Mouse (Mus musculus) neural tube, embryonic 11.5 days (tissue): ENCODE results near the gene Grk2. TPM values are rescaled to one million over a fixed set of nuclear protein-coding genes. Genes with fewer than 3 reads are reported as not detected.

Source experiments
- ATAC-seq: fragments of 200-750 bp; cut with Nextera tagmentation; 2 replicates; pipeline ENCODE4 v1.8.0; 2017; ENCODE audit warnings: moderate number of reproducible peaks, mild to moderate bottlenecking, moderate TSS enrichment, moderate library complexity; ENCODE audit not compliant: insufficient read depth, low FRiP score, low TSS enrichment
- DNase-seq: peaks from one replicate; pipeline ENCODE4 v3.0.0-alpha.2; 2015; ENCODE audit warnings: low spot score
- H3K27ac ChIP-seq: fragments of 300-500 bp; sonication (generic); 2 replicates; pipeline ENCODE4 v1.5.1; 2014; ENCODE audit warnings: low read depth, mild to moderate bottlenecking, low read length
- H3K27me3 ChIP-seq: fragments of 300-500 bp; sonication (generic); 2 replicates; pipeline ENCODE4 v1.6.1; 2014; ENCODE audit warnings: mild to moderate bottlenecking, low read length, mixed read lengths; ENCODE audit not compliant: control insufficient read depth, insufficient read depth
- H3K36me3 ChIP-seq: fragments of 300-500 bp; sonication (generic); 2 replicates; pipeline ENCODE4 v1.6.1; 2014; ENCODE audit warnings: mild to moderate bottlenecking, low read length, moderate library complexity, mixed read lengths; ENCODE audit not compliant: control insufficient read depth, insufficient read depth
- H3K4me1 ChIP-seq: fragments of 300-500 bp; sonication (generic); 2 replicates; pipeline ENCODE4 v1.6.1; 2014; ENCODE audit warnings: low read length, mixed read lengths; ENCODE audit not compliant: control insufficient read depth, insufficient read depth
- H3K4me2 ChIP-seq: fragments of 300-500 bp; sonication (generic); 2 replicates; pipeline ENCODE4 v1.6.1; 2014; ENCODE audit warnings: low read depth, mild to moderate bottlenecking, moderate library complexity
- H3K4me3 ChIP-seq: fragments of 300-500 bp; sonication (generic); 2 replicates; pipeline ENCODE4 v1.5.1; 2014; ENCODE audit warnings: low read depth, low read length
- H3K9ac ChIP-seq: fragments of 300-500 bp; sonication (generic); 2 replicates; pipeline ENCODE4 v1.6.1; 2014; ENCODE audit warnings: mild to moderate bottlenecking, low read length
- H3K9me3 ChIP-seq: fragments of 300-500 bp; sonication (generic); 2 replicates; pipeline ENCODE4 v1.6.1; 2016; ENCODE audit warnings: low read length; ENCODE audit not compliant: control insufficient read depth
- WGBS: fragments of 180-500 bp; shearing (Covaris S2); extraction: QIAGEN DNeasy Blood & Tissue Kit; methylation state at CpG from one replicate; pipeline ENCODE4 v1.1.7; 2014; 5-methylcytosine and 5-hydroxymethylcytosine counted together
- polyA plus RNA-seq: library from polyadenylated mRNA; unstranded; fragments of >200 nt; fragmentation: Nextera tagmentation; extraction: Ambion mirVana; gene quantifications from 2 replicates; pipeline ENCODE4 v1.2.1, GENCODE M21; 2014

Gene Grk2
- polyA plus RNA-seq, 1 experiment from 2014 or later = 19.0 TPM

GRCm38 (mm10) chr19:4309302-4309701 is 3.3 kb upstream of the Grk2 start:
- H3K36me3 ChIP-seq = no peaks in the 10 kb centered on the region
- no peak overlapping the region for H3K27ac ChIP-seq
- ATAC-seq (no peak), DNase-seq (no peak)
- peaks cover 11% of the 10 kb centered on the region for H3K4me1 ChIP-seq
- WGBS = 90% methylated on average over 4 of the region's 4 CpGs
- H3K4me2 ChIP-seq = no peak overlapping the region
- no peaks in the 10 kb centered on the region for H3K9me3 ChIP-seq
- no peak overlapping the region for H3K4me3 ChIP-seq
- H3K9ac ChIP-seq = no peak overlapping the region
- H3K27me3 ChIP-seq = no peaks in the 10 kb centered on the region

- Histone ChIP-seq H3K36me3 (no peaks in the 10 kb centered on the region), H3K27ac (peak overlapping the region; percentile 67), H3K27me3 (no peaks in the 10 kb centered on the region), H3K9me3 (no peaks in the 10 kb centered on the region), H3K4me3 (peak overlapping the region; percentile 72), H3K4me2 (peak overlapping the region; percentile 94), H3K4me1 (peaks cover 28% of the 10 kb centered on the region), H3K9ac (peak overlapping the region; percentile 77)
- ATAC-seq (peak; percentile 69), DNase-seq (peak; percentile 65)
- under 1% methylated on average over 32 of the region's 68 CpGs for WGBS
Observed at GRCm38 (mm10) chr19:4305491-4306189, 382 bp downstream of the Grk2 start.

GRCm38 (mm10) chr19:4304871-4305321 is 1.1 kb downstream of the Grk2 start:
- Histone ChIP-seq H3K9ac (peak overlapping the region; percentile 77), H3K27me3 (no peaks in the 10 kb centered on the region), H3K9me3 (no peaks in the 10 kb centered on the region), H3K4me2 (peak overlapping the region; percentile 94), H3K36me3 (no peaks in the 10 kb centered on the region), H3K4me3 (peak overlapping the region; percentile 72), H3K27ac (no peak overlapping the region), H3K4me1 (peaks cover 31% of the 10 kb centered on the region)
- WGBS = 71% methylated on average over 4 of the region's 4 CpGs
- DNase-seq (no peak), ATAC-seq (no peak)

- Histone ChIP-seq H3K36me3 (no peaks in the 10 kb centered on the region), H3K27me3 (no peaks in the 10 kb centered on the region), H3K9me3 (no peaks in the 10 kb centered on the region), H3K9ac (no peak overlapping the region; the same call in 1 of the 2 replicates), H3K27ac (no peak overlapping the region), H3K4me3 (peak overlapping the region; percentile 72; the same call in 1 of the 2 replicates), H3K4me2 (peak overlapping the region; percentile 94), H3K4me1 (peaks cover 31% of the 10 kb centered on the region)
- WGBS = 77% methylated on average over 5 of the region's 5 CpGs
- ATAC-seq = no peak
- no peak for DNase-seq
Observed at GRCm38 (mm10) chr19:4304251-4304821, 1.7 kb downstream of the Grk2 start.

GRCm38 (mm10) chr19:4303640-4303995 is 2.4 kb downstream of the Grk2 start:
- H3K36me3 ChIP-seq = no peaks in the 10 kb centered on the region
- no peaks in the 10 kb centered on the region for H3K9me3 ChIP-seq
- no peak for ATAC-seq
- no peak overlapping the region for H3K27ac ChIP-seq
- no peak overlapping the region for H3K4me3 ChIP-seq
- no peak overlapping the region for H3K9ac ChIP-seq
- no peak overlapping the region for H3K4me2 ChIP-seq
- no peak for DNase-seq
- WGBS = 92% methylated on average over 5 of the region's 5 CpGs
- no peaks in the 10 kb centered on the region for H3K27me3 ChIP-seq
- H3K4me1 ChIP-seq = peaks cover 31% of the 10 kb centered on the region

- Histone ChIP-seq H3K4me1 (peaks cover 31% of the 10 kb centered on the region), H3K27me3 (no peaks in the 10 kb centered on the region), H3K4me2 (no peak overlapping the region), H3K4me3 (no peak overlapping the region), H3K9me3 (no peaks in the 10 kb centered on the region), H3K27ac (no peak overlapping the region), H3K9ac (no peak overlapping the region), H3K36me3 (no peaks in the 10 kb centered on the region)
- DNase-seq (no peak), ATAC-seq (no peak)
- 75% methylated on average over 7 of the region's 7 CpGs for WGBS
Observed at GRCm38 (mm10) chr19:4302936-4303639, 2.9 kb downstream of the Grk2 start.

- Histone ChIP-seq H3K9ac (no peak overlapping the region), H3K4me2 (no peak overlapping the region), H3K36me3 (no peaks in the 10 kb centered on the region), H3K9me3 (no peaks in the 10 kb centered on the region), H3K4me3 (no peak overlapping the region), H3K4me1 (peaks cover 31% of the 10 kb centered on the region), H3K27me3 (no peaks in the 10 kb centered on the region), H3K27ac (peak overlapping the region; percentile 41; the same call in 1 of the 2 replicates)
- DNase-seq (peak; percentile 26), ATAC-seq (no peak)
- 47% methylated on average over 21 of the region's 21 CpGs for WGBS
Observed at GRCm38 (mm10) chr19:4301735-4302651, 4.0 kb downstream of the Grk2 start.
